ENCODE assay signal across 9 mouse cellular contexts in the genomic region with DNA sequence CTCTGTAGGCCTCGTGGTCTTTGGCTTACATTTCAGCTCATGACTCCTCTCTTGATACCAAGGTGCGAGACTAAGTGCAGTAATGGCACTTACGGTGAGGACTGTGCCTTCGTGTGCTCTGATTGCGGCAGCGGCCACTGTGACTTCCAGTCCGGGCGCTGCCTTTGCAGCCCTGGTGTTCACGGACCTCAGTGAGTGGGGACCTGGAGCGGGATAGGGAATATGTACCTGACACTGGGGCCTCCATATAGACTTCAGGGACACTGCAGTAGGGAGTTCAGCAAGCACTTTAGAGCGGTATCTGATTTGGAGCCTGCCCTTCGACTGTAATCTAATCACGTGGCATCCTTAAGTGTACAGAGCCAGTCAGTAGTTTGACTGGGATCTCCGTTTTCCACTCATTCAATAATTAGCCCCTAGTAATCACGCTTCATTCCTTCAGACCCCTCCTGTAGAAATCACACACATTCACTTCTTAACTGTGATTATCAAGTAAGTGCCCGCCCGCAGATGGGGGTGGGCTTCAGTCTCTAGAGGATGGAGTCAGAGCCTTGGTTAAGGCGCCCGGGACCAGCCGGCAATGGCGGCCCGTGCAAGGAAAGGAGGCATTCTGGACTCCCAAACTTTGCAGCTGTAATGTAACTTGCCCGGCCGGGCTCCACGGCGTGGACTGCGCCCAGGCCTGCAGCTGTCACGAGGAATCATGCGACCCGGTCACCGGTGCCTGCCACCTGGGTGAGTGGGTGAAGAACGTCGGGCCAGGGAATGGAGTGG. TPM values are rescaled to one million over a fixed set of nuclear protein-coding genes. Genes with fewer than 3 reads are reported as not detected.
DNase-seq lines count a peak whose midpoint lies in the region; ATAC-seq and TF ChIP-seq lines count a peak whose summit lies in the region.
"Had no signal": no experiment of that assay in that cellular context is flagged by ENCODE, and none has a peak within 500 bp of the region (broad histone marks: within the 10 kb centered on the region; RNA-seq: fewer than 3 reads in every experiment).

No protein-coding gene starts in this region.

- no peak for TF ChIP-seq CTCF in stomach, postnatal 0 days (IDR thresholded peaks at IDR 0.05; ENCODE audit: low read depth)

- DNase-seq in embryo, embryonic 9.5 days (ENCODE audit: extremely low spot score): peak; percentile 47
- no peak for DNase-seq in embryo, embryonic 10 days (ENCODE audit: low spot score)
- DNase-seq in retina, postnatal 1 day: peak; percentile 19
- no peak for DNase-seq in retina, embryonic 14.5 days (ENCODE audit: low spot score)
- no peak for DNase-seq in stomach, postnatal 0 days (ENCODE audit: low spot score)
- no peak for DNase-seq in urinary bladder, adult 18-20 months (ENCODE audit: low spot score in 2 of 2)
- DNase-seq in spleen, postnatal 14 days (ENCODE audit: low spot score in 2 of 2): no peak
- DNase-seq: kidney, adult 9 months had no signal

- no peaks in the 10 kb centered on the region for H3K36me3 ChIP-seq in liver, embryonic 12.5 days
- peaks cover 4% of the 10 kb centered on the region; the same call in 1 of the 2 replicates for H3K36me3 ChIP-seq in stomach, postnatal 0 days (ENCODE audit: control insufficient read depth, insufficient read depth, low read length)

- 13% methylated on average over 33 of the region's 33 CpGs for WGBS in liver, embryonic 12.5 days (ENCODE audit: insufficient replicate concordance)
- 52% methylated on average over 33 of the region's 33 CpGs for WGBS in stomach, postnatal 0 days

- H3K27me3 ChIP-seq in liver, embryonic 12.5 days (replicated peaks): peaks cover 99% of the 10 kb centered on the region
- H3K27me3 ChIP-seq in stomach, postnatal 0 days (ENCODE audit: control insufficient read depth, insufficient read depth, low read length): no peaks in the 10 kb centered on the region; the same call in 1 of the 2 replicates

- no peak; the same call in 1 of the 2 replicates for ATAC-seq in liver, embryonic 12.5 days
- ATAC-seq in stomach, postnatal 0 days (ENCODE audit: low FRiP score, low TSS enrichment): no peak; the same call in 1 of the 2 replicates

- H3K4me3 ChIP-seq in liver, embryonic 12.5 days: peak overlapping the region; percentile 42
- peak overlapping the region; percentile 27 for H3K4me3 ChIP-seq in stomach, postnatal 0 days (ENCODE audit: low read depth, low read length)

- H3K27ac ChIP-seq in liver, embryonic 12.5 days: no peak overlapping the region
- no peak overlapping the region for H3K27ac ChIP-seq in stomach, postnatal 0 days (replicated peaks)

- no peaks in the 10 kb centered on the region for H3K9me3 ChIP-seq in liver, embryonic 12.5 days (replicated peaks)
- no peaks in the 10 kb centered on the region for H3K9me3 ChIP-seq in stomach, postnatal 0 days (ENCODE audit: control insufficient read depth, low read length)

- H3K4me1 ChIP-seq in liver, embryonic 12.5 days: peaks cover 42% of the 10 kb centered on the region
- peaks cover 12% of the 10 kb centered on the region for H3K4me1 ChIP-seq in stomach, postnatal 0 days (replicated peaks; ENCODE audit: control insufficient read depth, insufficient read depth)

- H3K9ac ChIP-seq in liver, embryonic 12.5 days: no peak overlapping the region
- peak overlapping the region; percentile 13; the same call in 1 of the 2 replicates for H3K9ac ChIP-seq in stomach, postnatal 0 days (ENCODE audit: low read length)

- peak overlapping the region; percentile 65 for H3K4me2 ChIP-seq in liver, embryonic 12.5 days
- peak overlapping the region; percentile 50 for H3K4me2 ChIP-seq in stomach, postnatal 0 days (replicated peaks; ENCODE audit: low read depth)

- no peak for TF ChIP-seq EP300 in stomach, postnatal 0 days (optimal IDR thresholded peaks at IDR 0.05)

RNA-seq across cellular contexts. Expression of gene Scarf2, which starts 6.8 kb away (rescaled TPM):
- 4.9 and 5.2 TPM in 2 replicates for polyA plus RNA-seq in liver, embryonic 12.5 days (2016; fragmentation: Nextera tagmentation; extraction: Ambion mirVana)
- 7.8 and 10.7 TPM in 2 replicates for polyA plus RNA-seq in stomach, postnatal 0 days (2015; fragmentation: Nextera tagmentation; extraction: Ambion mirVana)

RNA-seq across cellular contexts. Expression of gene B830017H08Rik, which starts 29.1 kb away (rescaled TPM):
- polyA plus RNA-seq in liver, embryonic 12.5 days (2016; fragmentation: Nextera tagmentation; extraction: Ambion mirVana): not detected in 2 replicates
- not detected in 2 replicates for polyA plus RNA-seq in stomach, postnatal 0 days (2015; fragmentation: Nextera tagmentation; extraction: Ambion mirVana)

RNA-seq across cellular contexts. Expression of gene Car15, which starts 34.3 kb away (rescaled TPM):
- polyA plus RNA-seq in liver, embryonic 12.5 days (2016; fragmentation: Nextera tagmentation; extraction: Ambion mirVana): 0.58 and 0.61 TPM in 2 replicates
- polyA plus RNA-seq in stomach, postnatal 0 days (2015; fragmentation: Nextera tagmentation; extraction: Ambion mirVana): 0.63 and 1.3 TPM in 2 replicates

RNA-seq across cellular contexts. Expression of gene Klhl22, which starts 44.4 kb away (rescaled TPM):
- 23.5 and 24.0 TPM in 2 replicates for polyA plus RNA-seq in liver, embryonic 12.5 days (2016; fragmentation: Nextera tagmentation; extraction: Ambion mirVana)
- polyA plus RNA-seq in stomach, postnatal 0 days (2015; fragmentation: Nextera tagmentation; extraction: Ambion mirVana): 32.0 and 34.0 TPM in 2 replicates

Comparison
In these comparisons a context has a peak if more than half of its experiments do, and no peak if none do; other contexts are left out.
1. DNase-seq: peak in embryo, embryonic 9.5 days (single experiment) and retina, postnatal 1 day (single experiment); none in embryo, embryonic 10 days (single experiment), retina, embryonic 14.5 days (single experiment), stomach, postnatal 0 days (single experiment), urinary bladder, adult 18-20 months (0 of 2) and spleen, postnatal 14 days (0 of 2).